Mouse (Mus musculus) megakaryocyte, adult 5-6 weeks (primary cell): ENCODE data around the gene Renbp. TPM values are rescaled to one million over a fixed set of nuclear protein-coding genes. Genes with fewer than 3 reads are reported as not detected.

ENCODE experiments used
- total RNA-seq, 2 experiments: library from RNA; stranded (forward) in 1 of 2; stranded (reverse) in 1 of 2; fragments of 153-499, 151-499 nt in 1 of 2; fragments of 221-1000, 200-1000 nt in 1 of 2; gene quantifications; 2 replicates each; pipeline versions ENCODE4 v1.2.3 to v1.2.4; 2015 to 2017

The Renbp gene
- total RNA-seq, 2 experiments from 2014 or later: 13.5 to 34.4 TPM

Other genes with a start within 250 kb of the Renbp start
- 211 and 214 TPM in 2 replicates for gene Bcap31, start 214.7 kb downstream of the Renbp start, total RNA-seq (2015)
- 157 and 173 TPM in 2 replicates for gene Bcap31, start 214.7 kb downstream of the Renbp start, total RNA-seq (2017)
- 80.0 and 82.4 TPM in 2 replicates for gene Abcd1, start 214.3 kb downstream of the Renbp start, total RNA-seq (2015)
- gene Abcd1, start 214.3 kb downstream of the Renbp start, total RNA-seq (2017): 32.7 and 35.7 TPM in 2 replicates
- 0.14 TPM in 1 of 2 replicates, not detected in the other for gene Plxnb3, start 173.8 kb downstream of the Renbp start, total RNA-seq (2015)
- 0.04 and 0.29 TPM in 2 replicates for gene Plxnb3, start 173.8 kb downstream of the Renbp start, total RNA-seq (2017)
- not detected in 2 replicates for gene Srpk3, start 156.4 kb downstream of the Renbp start, total RNA-seq (2015)
- 0.45 TPM in 1 of 2 replicates, not detected in the other for gene Srpk3, start 156.4 kb downstream of the Renbp start, total RNA-seq (2017)
- 277 and 286 TPM in 2 replicates for gene Idh3g, start 144.0 kb downstream of the Renbp start, total RNA-seq (2015)
- gene Idh3g, start 144.0 kb downstream of the Renbp start, total RNA-seq (2017): 154 and 172 TPM in 2 replicates
- 250 and 261 TPM in 2 replicates for gene Ssr4, start 143.8 kb downstream of the Renbp start, total RNA-seq (2015)
- gene Ssr4, start 143.8 kb downstream of the Renbp start, total RNA-seq (2017): 127 and 142 TPM in 2 replicates
- gene Pdzd4, start 105.9 kb downstream of the Renbp start, total RNA-seq (2015): 1.5 and 1.7 TPM in 2 replicates
- gene Pdzd4, start 105.9 kb downstream of the Renbp start, total RNA-seq (2017): 5.1 and 5.8 TPM in 2 replicates
- gene Avpr2, start 38.7 kb downstream of the Renbp start, total RNA-seq (2015): not detected in 2 replicates
- gene Avpr2, start 38.7 kb downstream of the Renbp start, total RNA-seq (2017): 0.12 and 0.33 TPM in 2 replicates
- gene L1cam, start 34.7 kb downstream of the Renbp start, total RNA-seq (2015): 49.8 and 51.5 TPM in 2 replicates
- 21.3 and 34.5 TPM in 2 replicates for gene L1cam, start 34.7 kb downstream of the Renbp start, total RNA-seq (2017)
- 67.6 and 69.7 TPM in 2 replicates for gene Arhgap4, start 9.0 kb downstream of the Renbp start, total RNA-seq (2015)
- 98.9 and 119 TPM in 2 replicates for gene Arhgap4, start 9.0 kb downstream of the Renbp start, total RNA-seq (2017)
- 51.7 and 59.9 TPM in 2 replicates for gene Naa10, start 8.9 kb downstream of the Renbp start, total RNA-seq (2015)
- gene Naa10, start 8.9 kb downstream of the Renbp start, total RNA-seq (2017): 79.4 and 93.7 TPM in 2 replicates
- 108 and 109 TPM in 2 replicates for gene Hcfc1, start 35.5 kb upstream of the Renbp start, total RNA-seq (2015)
- 52.5 and 67.7 TPM in 2 replicates for gene Hcfc1, start 35.5 kb upstream of the Renbp start, total RNA-seq (2017)
- 46.4 and 55.3 TPM in 2 replicates for gene Irak1, start 93.1 kb upstream of the Renbp start, total RNA-seq (2015)
- gene Irak1, start 93.1 kb upstream of the Renbp start, total RNA-seq (2017): 32.3 and 46.0 TPM in 2 replicates
- not detected in 2 replicates for gene Opn1mw, start 196.6 kb upstream of the Renbp start, total RNA-seq (2015)
- not detected in 2 replicates for gene Opn1mw, start 196.6 kb upstream of the Renbp start, total RNA-seq (2017)
- gene Mecp2, start 204.5 kb upstream of the Renbp start, total RNA-seq (2015): 15.2 and 16.4 TPM in 2 replicates
- gene Mecp2, start 204.5 kb upstream of the Renbp start, total RNA-seq (2017): 16.9 and 17.7 TPM in 2 replicates
- not detected in 2 replicates for gene Tex28, start 237.0 kb upstream of the Renbp start, total RNA-seq (2015)
- gene Tex28, start 237.0 kb upstream of the Renbp start, total RNA-seq (2017): not detected in 2 replicates
- not detected in 2 replicates for gene Tktl1, start 246.4 kb upstream of the Renbp start, total RNA-seq (2015)
- not detected in 2 replicates for gene Tktl1, start 246.4 kb upstream of the Renbp start, total RNA-seq (2017)